Mouse (Mus musculus): ENCODE measurements around the gene Hck. TPM values are rescaled to one million over a fixed set of nuclear protein-coding genes. Genes with fewer than 3 reads are reported as not detected.

The Hck gene
- total RNA-seq (2021): 1 to 10 TPM; 2.3 to 3.3 TPM
- long read RNA-seq, experiment 1, partial matches to known transcripts: 1 of 3 reads
- long read RNA-seq, experiment 1, other reads (novel, unspliced or antisense): 2 of 3 reads
- long read RNA-seq, experiment 2, partial matches to known transcripts: 0 of 3 reads
- long read RNA-seq, experiment 2, other reads (novel, unspliced or antisense): 1 of 3 reads

GRCm38 (mm10) chr2:153108313-153109264 is at the start of gene Hck:
Gene Hck, plus strand, starts transcription at chr2:153108468.
- DNase-seq (ENCODE audit: low spot score in 2 of 2): no peak

- no peak for DNase-seq (ENCODE audit: low spot score in 2 of 2)
Measured at GRCm38 (mm10) chr2:153060216-153060615, 48.1 kb upstream of the Hck start.

- no peak for DNase-seq (ENCODE audit: low spot score in 2 of 2)
Measured at GRCm38 (mm10) chr2:153063394-153063793, 44.9 kb upstream of the Hck start.

- no peak for DNase-seq (ENCODE audit: low spot score in 2 of 2)
Measured at GRCm38 (mm10) chr2:153064190-153064970, 43.9 kb upstream of the Hck start.

- DNase-seq (ENCODE audit: low spot score in 2 of 2): no peak
Measured at GRCm38 (mm10) chr2:153065747-153066508, 42.3 kb upstream of the Hck start, which contains the start of gene Ccm2l. Gene Ccm2l, plus strand, starts transcription at chr2:153065955.

GRCm38 (mm10) chr2:153066991-153067390 is 41.3 kb upstream of the Hck start:
- no peak for DNase-seq (ENCODE audit: low spot score in 2 of 2)

GRCm38 (mm10) chr2:153070762-153071490 is 37.3 kb upstream of the Hck start:
- peak in 1 of 2 experiments; percentile 27 for DNase-seq (ENCODE audit: low spot score in 2 of 2)

GRCm38 (mm10) chr2:153071491-153072184 is 36.6 kb upstream of the Hck start:
- peak; percentile 61 to 74 for DNase-seq (ENCODE audit: low spot score in 2 of 2)

- no peak for DNase-seq (ENCODE audit: low spot score in 2 of 2)
Measured at GRCm38 (mm10) chr2:153074651-153075050, 33.6 kb upstream of the Hck start.

GRCm38 (mm10) chr2:153075961-153076360 is 32.3 kb upstream of the Hck start:
- no peak for DNase-seq (ENCODE audit: low spot score in 2 of 2)

GRCm38 (mm10) chr2:153080841-153081523 is 27.3 kb upstream of the Hck start:
- peak; percentile 78 to 87 for DNase-seq (ENCODE audit: low spot score in 2 of 2)

- DNase-seq (ENCODE audit: low spot score in 2 of 2): no peak
Measured at GRCm38 (mm10) chr2:153081866-153082265, 26.4 kb upstream of the Hck start.

GRCm38 (mm10) chr2:153083275-153083674 is 25.0 kb upstream of the Hck start:
- no peak for DNase-seq (ENCODE audit: low spot score in 2 of 2)

- DNase-seq (ENCODE audit: low spot score in 2 of 2): no peak
Measured at GRCm38 (mm10) chr2:153083824-153084223, 24.4 kb upstream of the Hck start.

- DNase-seq (ENCODE audit: low spot score in 2 of 2): no peak
Measured at GRCm38 (mm10) chr2:153084261-153084976, 23.8 kb upstream of the Hck start.

- DNase-seq (ENCODE audit: low spot score in 2 of 2): no peak
Measured at GRCm38 (mm10) chr2:153085556-153085955, 22.7 kb upstream of the Hck start.

GRCm38 (mm10) chr2:153086166-153086565 is 22.1 kb upstream of the Hck start:
- DNase-seq (ENCODE audit: low spot score in 2 of 2): no peak

- DNase-seq (ENCODE audit: low spot score in 2 of 2): no peak
Measured at GRCm38 (mm10) chr2:153087091-153087490, 21.2 kb upstream of the Hck start.
